Mouse (Mus musculus) limb, embryonic 14.5 days (tissue): ENCODE results near the gene Aqp9. TPM values are rescaled to one million over a fixed set of nuclear protein-coding genes. Genes with fewer than 3 reads are reported as not detected.
"Not testable (repeated sequence)": the region's sequence is repeated elsewhere in the genome, so short reads cannot be mapped to it uniquely, and the experiment has no call there.

Experiments used
- ATAC-seq: fragments of 200-750 bp; cut with Nextera tagmentation; 2 replicates; pipeline ENCODE4 v1.8.0; 2017; ENCODE audit warnings: low read depth, moderate number of reproducible peaks, moderate TSS enrichment; ENCODE audit not compliant: low FRiP score
- DNase-seq: peaks from one replicate; pipeline ENCODE4 v3.0.0-alpha.2; 2015; ENCODE audit warnings: low spot score
- H3K27ac ChIP-seq: fragments of 300-500 bp; sonication (generic); replicated peaks from 2 replicates; pipeline ENCODE4 v1.5.1; 2014; ENCODE audit warnings: low read depth, mild to moderate bottlenecking, low read length, moderate library complexity, mixed read lengths
- H3K27me3 ChIP-seq: fragments of 300-500 bp; sonication (generic); 2 replicates; pipeline ENCODE4 v1.6.1; 2014; ENCODE audit warnings: low read length, mixed read lengths; ENCODE audit not compliant: control insufficient read depth, insufficient read depth
- H3K36me3 ChIP-seq: fragments of 300-500 bp; sonication (generic); 2 replicates; pipeline ENCODE4 v1.6.1; 2014; ENCODE audit warnings: mild to moderate bottlenecking, low read length, moderate library complexity, mixed read lengths; ENCODE audit not compliant: control insufficient read depth, insufficient read depth
- H3K4me1 ChIP-seq: fragments of 300-500 bp; sonication (generic); 2 replicates; pipeline ENCODE4 v1.6.1; 2014; ENCODE audit warnings: antibody characterized with exemption, low read length, mixed read lengths; ENCODE audit not compliant: control insufficient read depth, insufficient read depth
- H3K4me2 ChIP-seq: fragments of 300-500 bp; sonication (generic); replicated peaks from 2 replicates; pipeline ENCODE4 v1.6.1; 2014; ENCODE audit warnings: low read depth, mild to moderate bottlenecking, low read length, moderate library complexity; ENCODE audit not compliant: severe bottlenecking
- H3K4me3 ChIP-seq: fragments of 300-500 bp; sonication (generic); replicated peaks from 2 replicates; pipeline ENCODE4 v1.5.1; 2014; ENCODE audit warnings: low read length
- H3K9ac ChIP-seq: fragments of 300-500 bp; sonication (generic); 2 replicates; pipeline ENCODE4 v1.6.1; 2014; ENCODE audit warnings: mild to moderate bottlenecking, low read depth, low read length, moderate library complexity; ENCODE audit not compliant: severe bottlenecking
- H3K9me3 ChIP-seq: fragments of 300-500 bp; sonication (generic); 2 replicates; pipeline ENCODE4 v1.6.1; 2016; ENCODE audit warnings: low read length; ENCODE audit not compliant: control insufficient read depth
- POLR2A ChIP-seq: fragments of 200-500 bp; IDR thresholded peaks from 2 replicates; pipeline ENCODE4 v1.8.0; 2012; ENCODE audit warnings: inconsistent platforms, mild to moderate bottlenecking, moderate library complexity, borderline replicate concordance; ENCODE audit not compliant: insufficient read depth, insufficient read length; ENCODE audit errors: extremely low read depth
- WGBS: fragments of 180-500 bp; shearing (Covaris S2); extraction: QIAGEN DNeasy Blood & Tissue Kit; methylation state at CpG from one replicate; pipeline ENCODE4 v1.1.7; 2014; 5-methylcytosine and 5-hydroxymethylcytosine counted together
- polyA plus RNA-seq, 2 experiments: library from polyadenylated mRNA; depleted of rRNA in 1 of 2; stranded (reverse) in 1 of 2; unstranded in 1 of 2; fragments of >200 nt; fragmentation: Nextera tagmentation in 1 of 2; extraction: Ambion mirVana in 1 of 2; gene quantifications; 2 replicates each; pipeline versions ENCODE4 v1.2.1 to v1.2.3; 2012 to 2014

Aqp9 gene
- polyA plus RNA-seq, 2 experiments = 0.49 to 1.1 TPM

DNA sequence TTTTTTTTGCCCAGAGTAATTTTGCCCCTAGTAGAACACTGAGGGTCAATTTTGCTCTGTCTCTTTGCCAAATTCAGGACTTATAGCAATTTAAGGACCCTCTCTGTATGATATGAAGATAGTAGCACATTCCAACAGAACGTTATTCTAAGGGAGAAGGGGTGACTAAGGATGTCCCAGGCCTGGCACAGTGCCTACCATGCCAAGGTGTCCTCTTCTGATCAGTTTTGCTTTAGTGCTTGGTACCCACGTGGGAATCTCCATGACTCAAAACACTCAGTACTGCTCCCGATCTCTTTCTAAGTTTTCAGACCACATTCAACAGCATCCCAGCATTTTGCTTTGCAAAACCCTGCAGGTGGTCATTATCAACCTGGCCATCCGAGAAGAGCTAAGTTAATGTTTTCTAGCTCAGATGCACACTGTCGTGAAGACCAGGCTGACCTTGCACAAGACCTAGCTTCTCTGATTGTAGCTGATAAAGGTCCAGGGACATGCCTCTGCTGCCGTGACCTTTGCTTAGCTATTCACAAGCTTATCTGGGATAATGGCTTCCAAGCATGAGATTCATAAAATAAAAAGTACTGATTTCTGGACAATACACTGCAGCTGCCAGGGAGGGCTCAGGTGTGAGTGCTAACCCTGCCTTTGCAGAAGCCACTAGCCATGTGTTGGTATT lies 31.1 kb downstream of the Aqp9 start:
- TF ChIP-seq POLR2A = no peak
- no peaks in the 10 kb centered on the region for H3K4me1 ChIP-seq
- no peak overlapping the region for H3K27ac ChIP-seq
- no peak for ATAC-seq
- H3K9me3 ChIP-seq = no peaks in the 10 kb centered on the region
- no peaks in the 10 kb centered on the region for H3K36me3 ChIP-seq
- DNase-seq = no peak
- WGBS = 76% methylated on average over 6 of the region's 6 CpGs
- H3K4me2 ChIP-seq = no peak overlapping the region
- no peak overlapping the region for H3K9ac ChIP-seq
- H3K4me3 ChIP-seq = no peak overlapping the region
- no peaks in the 10 kb centered on the region for H3K27me3 ChIP-seq

DNA sequence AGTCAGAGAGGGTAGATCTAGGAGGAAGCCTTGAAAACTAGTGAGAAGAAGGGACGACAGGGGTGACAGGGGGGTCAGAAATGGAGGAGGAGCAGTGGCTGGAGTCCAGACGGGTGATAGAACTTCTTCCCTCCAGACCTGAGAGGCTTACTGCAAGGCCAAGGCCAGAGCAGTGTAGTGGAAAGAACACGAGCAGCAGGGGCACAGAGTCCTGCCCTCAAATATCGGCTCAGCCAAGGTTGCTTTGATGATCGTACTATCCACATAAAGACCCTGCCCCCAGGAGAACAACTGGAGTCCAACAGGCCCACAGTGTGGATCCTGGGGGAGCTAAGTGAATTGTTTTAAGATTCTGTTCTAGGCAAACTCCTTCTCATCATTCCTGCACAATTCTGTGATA lies 33.4 kb downstream of the Aqp9 start:
- Histone ChIP-seq H3K9ac (no peak overlapping the region), H3K4me2 (no peak overlapping the region), H3K4me1 (no peaks in the 10 kb centered on the region), H3K4me3 (no peak overlapping the region), H3K27me3 (no peaks in the 10 kb centered on the region), H3K9me3 (no peaks in the 10 kb centered on the region), H3K27ac (no peak overlapping the region), H3K36me3 (no peaks in the 10 kb centered on the region)
- WGBS = 65% methylated on average over 5 of the region's 5 CpGs
- TF ChIP-seq POLR2A = no peak
- DNase-seq (no peak), ATAC-seq (no peak)

DNA sequence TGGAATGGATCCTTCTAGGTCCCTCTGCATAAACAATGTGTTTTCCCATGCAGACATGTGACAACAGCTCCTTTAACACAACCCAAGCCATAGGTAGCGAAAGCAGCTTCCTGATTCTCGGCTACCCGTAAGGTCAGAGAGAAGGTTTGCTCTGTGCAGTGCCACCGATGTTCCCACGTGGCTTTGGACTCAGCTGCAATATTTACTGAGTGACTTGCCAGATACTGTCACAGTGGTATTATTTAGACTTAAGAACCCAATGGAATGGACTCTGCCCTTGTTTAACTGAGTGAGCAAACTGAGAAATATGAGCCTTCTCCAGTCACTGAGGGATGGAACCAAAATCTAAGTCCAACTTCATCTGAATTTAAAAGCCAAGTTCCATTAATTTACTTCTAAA lies 35.3 kb downstream of the Aqp9 start:
- H3K4me2 ChIP-seq = no peak overlapping the region
- H3K36me3 ChIP-seq = no peaks in the 10 kb centered on the region
- no peaks in the 10 kb centered on the region for H3K9me3 ChIP-seq
- no peak overlapping the region for H3K27ac ChIP-seq
- H3K4me3 ChIP-seq = no peak overlapping the region
- DNase-seq (no peak), ATAC-seq (no peak)
- H3K4me1 ChIP-seq = no peaks in the 10 kb centered on the region
- no peak for TF ChIP-seq POLR2A
- no peak overlapping the region for H3K9ac ChIP-seq
- H3K27me3 ChIP-seq = no peaks in the 10 kb centered on the region
- 93% methylated on average over 5 of the region's 5 CpGs for WGBS

DNA sequence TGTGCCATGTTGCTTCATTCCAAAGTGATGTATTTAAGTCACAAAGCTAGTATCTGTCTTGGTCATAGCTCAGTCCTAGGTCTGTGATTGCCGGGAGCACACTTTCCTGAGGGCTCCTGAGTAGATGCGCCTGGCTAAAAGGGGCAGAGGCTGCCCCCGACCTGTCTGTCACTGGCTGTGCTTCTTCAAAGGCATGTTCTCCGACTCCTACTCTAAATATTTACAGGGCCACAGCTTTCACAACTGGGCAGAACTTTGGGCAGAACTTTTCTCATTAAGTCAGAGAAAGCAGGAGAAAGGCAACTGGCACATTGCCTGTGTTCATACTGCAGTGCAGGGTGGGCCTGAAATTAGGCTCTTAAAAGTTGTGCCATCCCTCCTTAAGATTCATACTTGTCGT lies 36.7 kb downstream of the Aqp9 start:
- ATAC-seq = no peak
- no peak overlapping the region for H3K4me2 ChIP-seq

DNA sequence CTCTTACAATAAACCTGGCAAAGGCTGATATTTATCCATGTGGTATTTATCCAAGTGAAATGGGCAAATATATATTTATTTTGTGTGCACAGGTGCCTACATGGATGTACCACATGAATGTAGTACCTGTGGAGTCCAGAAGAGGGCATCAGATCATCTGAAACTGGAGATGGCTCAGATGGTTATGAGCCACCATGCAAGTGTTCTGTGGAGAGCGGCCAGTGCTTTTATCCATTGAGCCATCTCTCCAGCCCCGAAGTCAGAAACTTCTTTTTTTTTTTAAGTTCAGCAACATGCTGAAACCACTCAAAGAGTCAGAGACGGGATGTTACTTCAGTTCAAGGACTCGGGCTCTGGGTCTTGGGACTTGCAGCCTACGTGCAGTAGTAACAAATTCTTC lies 39.6 kb downstream of the Aqp9 start:
- H3K4me3 ChIP-seq = no peak overlapping the region
- no peak overlapping the region for H3K9ac ChIP-seq
- WGBS = 61% methylated on average over 5 of the region's 5 CpGs
- no peaks in the 10 kb centered on the region for H3K27me3 ChIP-seq
- H3K36me3 ChIP-seq = no peaks in the 10 kb centered on the region
- TF ChIP-seq POLR2A = no peak
- ATAC-seq = no peak
- no peaks in the 10 kb centered on the region for H3K9me3 ChIP-seq
- H3K27ac ChIP-seq = no peak overlapping the region
- H3K4me1 ChIP-seq = no peaks in the 10 kb centered on the region
- peak; percentile 58 for DNase-seq
- no peak overlapping the region for H3K4me2 ChIP-seq

More for the DNA sequence above, 36.7 kb downstream of the Aqp9 start:
- no peaks in the 10 kb centered on the region for H3K9me3 ChIP-seq
- no peaks in the 10 kb centered on the region for H3K36me3 ChIP-seq
- TF ChIP-seq POLR2A = no peak
- H3K27me3 ChIP-seq = no peaks in the 10 kb centered on the region
- H3K9ac ChIP-seq = no peak overlapping the region
- no peaks in the 10 kb centered on the region for H3K4me1 ChIP-seq
- WGBS = 60% methylated on average over 5 of the region's 5 CpGs
- no peak for DNase-seq
- H3K27ac ChIP-seq = no peak overlapping the region
- no peak overlapping the region for H3K4me3 ChIP-seq

DNA sequence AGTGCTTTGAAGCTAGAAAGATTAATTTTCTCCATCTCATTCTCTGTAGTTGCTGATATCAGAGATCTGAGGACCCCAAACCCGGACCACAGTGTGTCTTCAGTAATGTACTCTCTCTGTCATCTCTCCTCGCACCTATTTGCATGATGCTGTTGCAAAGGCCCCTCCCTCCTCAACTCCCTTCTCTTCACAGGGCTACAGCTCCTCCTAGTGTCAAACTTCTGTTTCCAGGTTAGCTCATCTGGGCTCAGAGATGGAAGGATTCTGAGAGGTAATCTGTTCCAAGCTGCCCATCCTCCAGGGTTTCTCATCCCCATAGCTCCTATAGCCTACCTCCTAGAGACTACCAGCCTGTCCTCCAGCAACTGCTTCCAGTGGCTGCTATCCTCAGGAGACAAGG lies 42.3 kb downstream of the Aqp9 start:
- DNase-seq (no peak), ATAC-seq (no peak)
- Histone ChIP-seq H3K4me3 (no peak overlapping the region), H3K36me3 (no peaks in the 10 kb centered on the region), H3K4me1 (no peaks in the 10 kb centered on the region), H3K27ac (no peak overlapping the region), H3K27me3 (no peaks in the 10 kb centered on the region), H3K9me3 (no peaks in the 10 kb centered on the region), H3K9ac (no peak overlapping the region), H3K4me2 (no peak overlapping the region)
- TF ChIP-seq POLR2A = no peak
- 31% methylated on average over 2 of the region's 2 CpGs for whole genome bisulfite sequencing

DNA sequence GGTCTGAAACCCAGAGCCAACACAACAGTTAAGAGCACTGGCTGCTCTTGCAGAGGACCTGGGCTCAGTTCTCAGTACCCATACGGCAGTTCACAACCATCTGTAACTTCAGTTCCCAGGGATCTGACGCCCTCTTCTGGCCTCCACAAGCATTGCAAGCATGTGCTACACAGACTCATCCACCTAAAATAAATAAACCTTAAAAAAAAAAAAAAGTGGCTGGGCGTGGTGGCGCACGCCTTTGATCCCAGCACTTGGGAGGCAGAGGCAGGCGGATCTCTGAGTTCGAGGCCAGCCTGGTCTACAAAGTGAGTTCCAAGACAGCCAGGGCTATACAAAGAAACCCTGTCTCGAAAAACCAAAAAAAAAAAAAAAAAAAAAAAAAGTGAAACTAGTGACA lies 45.4 kb downstream of the Aqp9 start:
- H3K9ac ChIP-seq, H3K4me2 ChIP-seq, H3K4me1 ChIP-seq, H3K27me3 ChIP-seq, DNase-seq, H3K4me3 ChIP-seq, ATAC-seq, H3K9me3 ChIP-seq, H3K27ac ChIP-seq, H3K36me3 ChIP-seq: not testable (repeated sequence)
- WGBS = 91% methylated on average over 8 of the region's 8 CpGs
